Mouse (Mus musculus): Measurements from ENCODE around the gene Cript.
"Not testable (repeated sequence)": the region's sequence is repeated elsewhere in the genome, so short reads cannot be mapped to it uniquely, and the experiment has no call there.

Cript gene

DNA sequence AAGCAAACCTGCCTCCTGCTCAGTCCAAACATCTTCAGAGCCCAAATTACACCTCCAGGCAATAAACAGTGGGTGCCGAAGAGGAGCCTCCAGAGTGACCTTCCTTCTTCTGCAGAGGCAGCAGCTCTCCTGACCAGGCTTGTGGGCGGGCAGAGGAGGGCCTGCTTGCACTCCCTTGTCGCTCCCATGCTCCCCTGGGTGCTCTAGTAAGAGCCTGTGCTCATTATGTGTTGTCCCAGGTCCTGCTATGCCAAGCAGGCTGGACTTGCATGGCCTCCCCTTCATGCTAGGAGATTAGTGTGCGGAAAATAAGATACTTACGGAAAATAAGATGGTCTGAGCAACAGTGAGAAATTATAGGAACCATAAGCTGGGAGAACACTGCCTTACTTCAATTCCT is 24.3 kb downstream of the Cript start:
- in situ Hi-C loops (cut with MboI, MseI): loop anchor here (5.0 kb wide), 1 partner anchor 203 kb away; no protein-coding TSS in a partner anchor

DNA sequence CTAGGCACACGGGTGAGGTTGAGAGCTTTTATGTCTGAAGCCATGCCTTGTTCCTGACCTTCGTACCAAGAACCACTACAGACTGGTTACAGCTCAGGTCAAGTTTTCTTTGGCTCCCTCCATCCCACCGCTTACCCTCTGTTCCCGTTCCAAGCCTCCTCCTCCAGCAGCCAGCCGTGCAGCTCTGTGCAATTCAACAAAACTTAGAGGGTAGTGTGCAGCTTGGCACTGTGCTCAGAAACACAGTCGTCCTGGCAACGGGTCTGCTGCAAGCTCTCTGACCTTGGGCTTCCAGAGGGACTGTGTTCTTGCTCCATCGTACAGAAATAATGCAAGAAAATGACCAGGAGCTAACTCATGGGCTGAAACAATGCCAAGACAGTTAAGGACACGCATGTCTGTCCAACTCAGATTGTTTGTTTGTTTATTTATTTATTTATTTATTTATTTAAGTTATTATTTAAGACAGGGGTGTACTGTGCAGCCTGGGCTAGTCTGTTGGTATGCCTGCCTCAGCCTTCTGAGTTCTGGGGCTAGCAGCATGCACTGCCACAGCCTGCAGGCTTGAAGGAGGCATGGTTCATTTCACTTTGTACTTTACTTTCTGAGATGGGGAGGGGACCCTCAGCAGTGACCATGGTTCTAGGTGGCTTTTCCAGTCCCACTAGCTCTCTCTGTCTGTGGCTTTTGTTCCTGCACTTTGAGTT is 25.3 kb downstream of the Cript start:
- in situ Hi-C loops (cut with MboI, MseI): loop anchor here (5.0 kb wide), 1 partner anchor 202 kb away; no protein-coding TSS in a partner anchor

- in situ Hi-C loops (cut with MboI, MseI): loop anchor here (5.0 kb wide), 1 partner anchor 201 kb away; no protein-coding TSS in a partner anchor
These were observed 26.3 kb downstream of the Cript start for GRCm38 (mm10) chr17:87051652-87052051.

DNA sequence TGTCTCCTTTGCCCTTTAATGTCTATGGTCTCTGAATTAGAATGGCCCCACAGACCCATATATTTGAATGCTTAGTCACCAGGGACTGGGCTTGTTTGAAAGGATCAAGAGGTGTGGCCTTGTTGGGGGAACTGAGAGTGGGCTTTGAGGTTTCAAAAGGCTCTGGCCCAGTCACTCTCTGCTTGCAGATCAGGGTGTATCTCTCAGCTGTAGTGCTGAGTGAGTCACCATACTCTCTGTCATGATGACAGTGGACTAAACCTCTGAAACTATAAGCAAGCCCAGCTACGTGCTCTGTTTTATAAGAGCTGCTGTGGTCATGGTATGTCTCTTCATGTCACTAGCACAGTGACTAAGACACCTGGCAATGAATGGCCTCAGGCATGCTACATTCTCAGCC is 27.1 kb downstream of the Cript start:
- in situ Hi-C loops (cut with MboI, MseI): loop anchor here (5.0 kb wide), 1 partner anchor 200 kb away; no protein-coding TSS in a partner anchor

DNA sequence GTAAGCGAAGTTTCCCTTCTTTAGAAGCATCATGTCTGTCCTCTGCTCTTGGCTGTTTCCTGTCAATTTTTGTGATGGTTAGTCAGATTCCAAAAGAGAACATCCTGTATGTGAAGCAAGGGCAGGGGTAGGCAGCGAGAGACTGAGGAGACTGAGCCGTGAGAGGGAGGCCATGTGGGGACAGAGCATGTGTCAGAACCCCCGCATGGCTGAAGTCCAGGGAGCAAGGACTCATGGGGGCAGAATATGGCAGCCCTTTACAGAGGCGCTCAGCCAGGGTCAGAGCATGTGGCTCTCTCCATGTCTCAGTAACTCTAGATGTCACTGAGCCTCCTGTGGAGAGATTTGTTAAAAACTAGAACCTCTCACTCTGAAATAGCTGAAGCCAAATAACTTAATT is 28.6 kb downstream of the Cript start:
- in situ Hi-C loops (cut with MboI, MseI): loop anchor here (5.0 kb wide), 1 partner anchor 198 kb away; no protein-coding TSS in a partner anchor

DNA sequence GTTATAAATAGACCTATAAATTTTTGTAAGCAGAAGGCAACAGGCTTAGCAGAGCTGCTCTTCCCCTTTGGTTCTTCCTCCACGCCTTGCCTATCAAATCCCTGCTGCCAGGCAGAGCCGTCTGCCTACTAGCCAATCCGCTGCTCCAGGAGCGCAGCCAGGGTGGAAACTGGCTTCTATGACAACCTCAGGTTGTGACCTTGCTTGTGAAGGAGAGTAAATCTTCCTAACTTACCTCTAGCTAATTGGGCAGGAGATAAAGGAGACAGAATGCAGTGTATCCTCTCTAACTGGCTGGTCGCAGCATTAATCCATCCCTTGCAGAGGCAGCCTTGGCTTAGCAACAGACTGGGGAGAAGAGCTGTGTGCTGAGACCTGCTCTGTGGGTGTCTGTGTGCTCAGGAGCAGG is 29.7 kb downstream of the Cript start:
- in situ Hi-C loops (cut with MboI, MseI): no loop called here

- in situ Hi-C loops (cut with MboI, MseI): no loop called here
These were observed 30.3 kb downstream of the Cript start for GRCm38 (mm10) chr17:87055663-87056062.

GRCm38 (mm10) chr17:87056761-87057160 is 31.4 kb downstream of the Cript start:
- in situ Hi-C loops (cut with MboI, MseI): no loop called here

GRCm38 (mm10) chr17:87057486-87058266 is 32.3 kb downstream of the Cript start:
- in situ Hi-C loops (cut with MboI, MseI): no loop called here

DNA sequence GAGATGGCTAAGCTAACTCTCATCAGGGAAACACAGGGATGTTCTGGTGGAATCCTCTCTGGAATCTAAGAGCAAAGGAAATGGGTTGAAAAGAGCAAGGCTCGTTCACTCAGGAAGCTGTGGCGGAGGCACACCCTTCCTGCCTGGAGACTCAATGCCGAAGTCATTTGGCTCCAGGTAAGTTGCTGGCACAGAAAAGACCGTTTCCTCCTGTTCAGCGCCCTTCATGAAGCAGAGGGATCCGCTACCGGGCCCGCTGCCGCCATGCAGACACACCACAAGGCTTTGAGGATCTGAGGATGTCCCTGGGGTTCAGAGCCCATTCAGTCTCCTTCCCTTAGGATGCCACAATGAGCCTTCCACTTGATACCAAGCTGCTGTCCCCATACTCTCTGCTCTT is 37.3 kb downstream of the Cript start:
- in situ Hi-C loops (cut with MboI, MseI): no loop called here

- in situ Hi-C loops (cut with MboI, MseI): no loop called here
These were observed 38.1 kb downstream of the Cript start for GRCm38 (mm10) chr17:87063461-87063860.

DNA sequence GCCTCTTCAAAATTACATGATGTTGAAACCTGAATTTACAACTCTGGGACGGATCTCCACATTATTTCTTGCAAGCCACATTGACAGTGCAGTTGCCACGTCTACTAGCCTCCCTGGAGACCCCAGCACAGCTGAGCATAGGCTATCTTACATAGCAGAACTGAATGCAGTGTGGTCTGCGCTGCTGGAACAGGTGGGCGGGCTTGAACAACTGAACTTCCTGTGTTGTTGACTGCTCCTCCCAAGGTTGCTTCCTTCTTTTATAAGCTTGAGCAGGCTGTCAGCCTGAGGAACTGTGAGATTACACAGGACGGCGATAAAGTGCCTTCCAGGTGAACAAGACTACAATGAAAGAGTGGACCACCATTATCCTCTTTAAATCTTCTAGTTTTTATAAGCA is 38.6 kb downstream of the Cript start:
- in situ Hi-C loops (cut with MboI, MseI): no loop called here

- in situ Hi-C loops (cut with MboI, MseI): no loop called here
These were observed 43.6 kb downstream of the Cript start for GRCm38 (mm10) chr17:87068997-87069396.

GRCm38 (mm10) chr17:87072183-87072582 is 46.8 kb downstream of the Cript start:
- in situ Hi-C loops (cut with MboI, MseI): not testable (repeated sequence)

DNA sequence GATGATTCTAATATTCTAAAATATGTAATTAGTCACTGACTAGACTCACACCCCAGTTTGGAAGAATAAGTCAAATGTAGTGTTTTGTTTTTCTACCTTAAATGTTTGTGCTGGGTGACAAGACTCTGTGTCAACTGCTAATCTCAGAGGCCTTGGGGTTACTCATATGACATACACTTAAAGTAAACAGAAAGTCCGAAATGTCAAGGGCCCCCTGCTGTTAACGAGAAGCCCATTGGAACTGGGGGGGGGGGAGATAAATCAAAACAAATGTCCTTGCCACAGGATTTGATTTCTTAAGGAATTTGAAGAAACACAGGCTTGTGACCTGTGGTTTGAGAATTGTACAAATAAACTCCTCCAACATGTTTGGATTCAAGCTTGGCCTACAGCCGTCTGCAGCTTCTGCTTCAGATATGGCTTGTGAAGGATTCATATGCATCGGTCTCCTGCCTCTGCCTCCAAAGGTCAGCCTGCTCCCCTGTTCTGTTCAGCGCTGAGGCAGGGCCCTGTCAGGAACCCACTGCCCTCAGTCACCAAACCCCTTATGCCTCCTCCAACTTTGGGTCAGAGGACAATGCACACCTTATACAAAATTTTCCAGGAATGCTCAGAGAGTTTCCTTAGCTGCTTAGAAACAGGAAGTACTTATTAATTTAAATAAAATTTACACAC is 47.6 kb downstream of the Cript start:
- in situ Hi-C loops (cut with MboI, MseI): no loop called here

GRCm38 (mm10) chr17:87073470-87073869 is 48.1 kb downstream of the Cript start:
- in situ Hi-C loops (cut with MboI, MseI): no loop called here

DNA sequence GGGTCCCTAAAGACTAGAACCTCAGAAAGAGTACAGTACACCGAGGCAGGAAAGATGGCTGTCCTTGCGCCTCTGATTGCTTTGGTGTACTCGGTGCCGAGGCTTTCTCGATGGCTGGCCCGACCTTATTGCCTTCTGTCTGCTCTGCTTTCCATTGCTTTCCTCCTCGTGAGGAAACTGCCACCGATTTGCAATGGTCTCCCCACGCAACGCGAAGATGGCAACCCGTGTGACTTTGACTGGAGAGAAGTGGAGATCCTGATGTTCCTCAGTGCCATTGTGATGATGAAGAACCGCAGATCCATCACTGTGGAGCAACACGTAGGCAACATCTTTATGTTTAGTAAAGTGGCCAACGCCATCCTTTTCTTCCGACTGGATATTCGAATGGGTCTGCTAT is 52.9 kb downstream of the Cript start:
- in situ Hi-C loops (cut with MboI, MseI): not testable (repeated sequence)

DNA sequence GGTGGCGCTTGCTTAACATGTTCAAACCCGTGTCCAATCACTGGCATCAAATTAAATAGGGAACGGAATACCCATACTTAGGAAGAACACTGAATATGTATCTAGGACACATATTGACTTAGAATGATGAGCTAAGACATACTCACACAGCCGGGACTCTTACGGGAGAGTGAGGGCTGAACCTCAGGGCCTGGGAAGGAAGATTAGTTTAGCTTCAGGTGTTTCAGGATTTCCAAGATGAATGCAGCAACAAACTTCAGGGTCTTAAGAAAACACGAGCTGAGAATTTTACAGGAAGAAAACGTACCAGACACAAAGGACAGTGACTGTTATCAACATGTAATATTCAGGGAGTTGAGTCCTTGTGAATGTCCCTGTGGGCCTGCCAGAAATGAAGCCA is 55.4 kb downstream of the Cript start:
- in situ Hi-C loops (cut with MboI, MseI): no loop called here

DNA sequence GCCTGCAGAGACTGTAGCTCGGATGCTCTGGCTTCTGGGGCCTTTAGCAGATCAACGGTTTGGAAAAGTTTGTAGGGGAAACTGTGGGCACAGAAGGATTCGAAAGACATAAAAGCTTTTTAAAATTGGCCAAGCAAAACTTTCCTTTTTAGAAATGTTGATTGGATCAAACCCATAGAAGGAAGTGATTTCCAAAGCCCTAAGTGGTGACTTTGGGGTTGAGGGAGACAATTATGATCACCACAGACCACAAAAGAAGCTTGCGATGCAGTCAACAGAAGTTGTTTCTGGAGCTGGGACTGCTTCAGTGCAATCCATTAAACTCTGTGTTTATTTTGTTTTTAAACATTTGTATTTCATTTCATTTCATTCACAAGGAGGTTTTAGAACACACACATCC is 57.2 kb downstream of the Cript start:
- in situ Hi-C loops (cut with MboI, MseI): no loop called here

- in situ Hi-C loops (cut with MboI, MseI): no loop called here
These were observed 58.3 kb downstream of the Cript start for GRCm38 (mm10) chr17:87083671-87084070.

Measured in regulatory T cell (primary cell).